Mouse (Mus musculus): ENCODE results near the gene Olfr713. TPM values are rescaled to one million over a fixed set of nuclear protein-coding genes. Genes with fewer than 3 reads are reported as not detected.

Olfr713 gene
- polyA plus RNA-seq (2012; rRNA removed): not detected in 2 replicates

DNA sequence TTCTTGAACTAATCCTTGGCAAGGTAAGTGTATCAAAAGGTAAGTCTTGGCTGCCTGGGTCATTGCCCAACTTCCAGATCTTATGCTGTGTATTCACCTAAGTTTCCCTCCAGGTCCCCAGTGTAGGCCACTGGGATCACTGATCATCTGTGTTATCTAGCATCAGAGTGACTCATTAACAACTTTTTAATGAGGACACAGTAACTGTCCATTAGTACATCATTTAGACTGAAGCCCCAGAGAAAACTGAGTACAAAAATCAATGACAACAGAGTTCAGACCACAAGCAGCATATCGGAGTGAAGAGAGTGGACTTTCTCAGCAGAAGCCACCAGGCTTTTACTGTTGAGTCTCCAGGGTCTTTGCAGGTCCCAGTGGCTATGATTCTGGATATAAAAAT is at the start of gene Olfr713:
TSS of gene Olfr713 (plus strand) at position 301 of the 400 bp plus-strand sequence.
- TF ChIP-seq POLR2A (IDR thresholded peaks at IDR 0.05; ENCODE audit: borderline replicate concordance, extremely low read depth, low read depth, low read length) (no peak), CTCF (IDR thresholded peaks at IDR 0.05; ENCODE audit: insufficient read depth, low read length) (no peak)
- DNase-seq: no peak
- WGBS: 78% methylated on average over 1 of the region's 1 CpGs

DNA sequence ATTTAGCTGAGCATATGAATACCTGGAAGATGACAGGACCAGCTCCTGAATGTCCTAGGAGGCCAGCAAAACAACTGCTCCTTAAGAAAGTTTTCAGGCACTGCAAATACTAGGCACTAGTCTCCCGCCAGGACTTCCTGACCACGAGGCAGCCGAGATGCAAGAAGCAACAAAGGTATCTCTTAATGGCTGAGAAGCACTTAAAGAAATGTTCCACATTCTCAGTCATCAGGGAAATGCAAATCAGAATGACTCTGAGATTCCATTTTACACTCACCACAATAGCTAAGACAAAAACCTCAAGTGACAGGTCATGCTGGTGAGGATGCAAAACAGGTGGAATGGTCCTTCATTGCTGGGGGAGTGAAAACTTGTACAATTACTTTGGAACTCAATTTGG is 45.7 kb upstream of the Olfr713 start:
- Histone ChIP-seq H3K4me1 (ENCODE audit: control insufficient read depth, insufficient read depth, low read length) (no peaks in the 10 kb centered on the region), H3K4me3 (replicated peaks; ENCODE audit: extremely low read depth, low read depth, low read length) (no peak overlapping the region)
- DNase-seq: no peak
- WGBS: 92% methylated on average over 3 of the region's 3 CpGs
- TF ChIP-seq POLR2A (IDR thresholded peaks at IDR 0.05; ENCODE audit: borderline replicate concordance, extremely low read depth, low read depth, low read length): no peak
- no peak for TF ChIP-seq CTCF (IDR thresholded peaks at IDR 0.05; ENCODE audit: insufficient read depth, low read length)

More for the DNA sequence above, at the start of gene Olfr713:
- Histone ChIP-seq H3K4me3 (replicated peaks; ENCODE audit: extremely low read depth, low read depth, low read length) (no peak within 1 kb of the TSS), H3K4me1 (ENCODE audit: control insufficient read depth, insufficient read depth, low read length) (no peaks in the 10 kb centered on the region)

DNA sequence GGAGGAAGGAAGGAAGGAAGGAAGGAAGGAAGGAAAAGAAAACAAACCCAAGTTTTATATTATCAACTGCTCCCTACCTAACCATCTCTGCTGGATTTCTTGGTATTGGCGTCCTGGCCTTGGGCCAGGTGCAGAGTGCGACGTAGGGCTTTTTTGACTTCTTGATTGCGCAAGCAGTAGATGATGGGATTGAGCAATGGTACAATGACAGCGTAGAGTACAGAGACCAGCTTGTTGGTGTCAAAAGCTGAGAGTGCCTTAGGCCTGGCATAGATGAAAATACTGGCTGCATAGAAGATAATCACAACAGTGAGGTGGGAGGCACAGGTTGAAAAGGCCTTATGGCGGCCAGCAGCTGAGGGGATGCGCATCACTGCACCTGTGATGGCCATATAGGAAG is 30.2 kb upstream of the Olfr713 start:
- Histone ChIP-seq H3K4me1 (ENCODE audit: control insufficient read depth, insufficient read depth, low read length) (no peaks in the 10 kb centered on the region), H3K4me3 (replicated peaks; ENCODE audit: extremely low read depth, low read depth, low read length) (no peak overlapping the region)
- DNase-seq: no peak
- WGBS: 77% methylated on average over 7 of the region's 7 CpGs
- TF ChIP-seq CTCF (IDR thresholded peaks at IDR 0.05; ENCODE audit: insufficient read depth, low read length) (no peak), POLR2A (IDR thresholded peaks at IDR 0.05; ENCODE audit: borderline replicate concordance, extremely low read depth, low read depth, low read length) (no peak)

DNA sequence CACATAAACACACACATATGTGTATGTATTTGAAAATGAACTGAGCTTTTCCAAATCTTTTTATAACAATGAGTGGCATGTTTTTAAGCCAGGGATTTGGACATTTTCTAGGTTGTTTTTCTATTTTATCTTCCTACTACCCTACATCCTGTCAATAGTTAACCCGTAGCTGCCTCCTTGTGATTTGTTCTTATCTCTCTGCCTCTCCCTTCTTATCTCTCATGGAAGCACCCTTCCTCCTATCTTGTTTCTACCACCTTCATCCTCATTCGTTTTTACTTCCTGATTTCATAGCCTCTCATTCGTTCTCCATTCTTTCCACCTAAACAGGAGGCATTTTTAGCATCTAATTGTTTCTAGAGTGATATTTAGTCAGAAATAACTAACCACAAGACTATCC is 26.8 kb upstream of the Olfr713 start:
- no peak for TF ChIP-seq POLR2A (IDR thresholded peaks at IDR 0.05; ENCODE audit: borderline replicate concordance, extremely low read depth, low read depth, low read length)
- no peak for DNase-seq
- 27% methylated on average over 3 of the region's 3 CpGs for WGBS
- Histone ChIP-seq H3K4me1 (ENCODE audit: control insufficient read depth, insufficient read depth, low read length) (no peaks in the 10 kb centered on the region), H3K4me3 (replicated peaks; ENCODE audit: extremely low read depth, low read depth, low read length) (no peak overlapping the region)

DNA sequence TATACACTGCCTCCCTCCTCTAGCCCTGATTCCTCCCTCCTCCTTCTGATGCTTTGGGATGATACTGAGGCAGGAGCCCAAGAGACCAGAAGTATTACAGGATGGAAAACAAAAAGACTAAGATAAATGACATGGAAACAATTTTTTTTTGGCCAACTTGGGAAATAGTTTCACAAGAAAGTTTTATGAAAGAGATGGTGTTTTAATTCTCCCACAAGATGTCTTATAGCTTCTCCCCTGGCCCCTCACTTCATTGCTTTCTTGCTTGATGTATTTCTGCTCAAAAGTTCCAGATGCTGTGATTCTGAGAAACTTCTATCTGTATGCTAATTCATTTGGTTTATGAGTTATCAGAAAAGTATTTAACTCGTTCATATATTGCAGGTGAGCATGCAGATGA is 25.0 kb upstream of the Olfr713 start, which contains the start of gene Olfr2:
TSS of gene Olfr2 (minus strand) at position 101 of the 400 bp plus-strand sequence.
- DNase-seq: no peak
- H3K4me1 ChIP-seq (ENCODE audit: control insufficient read depth, insufficient read depth, low read length): no peaks in the 10 kb centered on the region
- TF ChIP-seq CTCF (IDR thresholded peaks at IDR 0.05; ENCODE audit: insufficient read depth, low read length) (no peak), POLR2A (IDR thresholded peaks at IDR 0.05; ENCODE audit: borderline replicate concordance, extremely low read depth, low read depth, low read length) (no peak)
- no peak within 1 kb of the TSS for H3K4me3 ChIP-seq (replicated peaks; ENCODE audit: extremely low read depth, low read depth, low read length)
- WGBS: 38% methylated on average over 1 of the region's 1 CpGs

DNA sequence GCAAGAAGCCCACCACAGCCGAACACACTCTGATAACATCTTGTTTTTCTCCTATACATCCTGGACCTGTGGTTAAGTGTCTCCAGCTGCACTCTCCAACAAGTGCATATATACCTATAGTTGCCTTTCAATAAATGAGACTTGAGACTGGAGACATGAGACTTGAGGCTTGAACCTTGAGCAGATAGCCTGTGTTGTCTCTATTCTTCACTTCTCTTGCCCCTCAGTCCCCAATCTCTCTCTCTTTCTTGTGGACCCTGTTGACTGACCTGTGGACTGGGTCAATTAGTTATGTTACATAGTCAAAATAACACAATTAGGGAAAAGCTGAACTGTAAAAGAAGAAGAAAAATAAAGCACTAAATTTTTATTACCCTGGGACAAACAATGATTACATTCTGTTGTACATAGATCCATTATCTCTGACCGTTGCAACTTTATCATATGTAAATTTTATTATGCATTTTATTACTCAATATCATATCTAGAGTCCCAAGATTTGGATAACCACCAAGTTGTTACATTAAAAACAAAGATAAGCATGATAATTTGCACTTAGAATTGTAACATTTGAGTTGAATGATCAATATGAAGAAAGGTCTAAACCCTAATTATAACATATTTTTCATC is 9.1 kb downstream of the Olfr713 start:
- DNase-seq: no peak
- Histone ChIP-seq H3K4me1 (ENCODE audit: control insufficient read depth, insufficient read depth, low read length) (no peaks in the 10 kb centered on the region), H3K4me3 (replicated peaks; ENCODE audit: extremely low read depth, low read depth, low read length) (no peak overlapping the region)
- TF ChIP-seq CTCF (IDR thresholded peaks at IDR 0.05; ENCODE audit: insufficient read depth, low read length) (no peak), POLR2A (IDR thresholded peaks at IDR 0.05; ENCODE audit: borderline replicate concordance, extremely low read depth, low read depth, low read length) (no peak)
- 55% methylated on average over 2 of the region's 2 CpGs for WGBS

DNA sequence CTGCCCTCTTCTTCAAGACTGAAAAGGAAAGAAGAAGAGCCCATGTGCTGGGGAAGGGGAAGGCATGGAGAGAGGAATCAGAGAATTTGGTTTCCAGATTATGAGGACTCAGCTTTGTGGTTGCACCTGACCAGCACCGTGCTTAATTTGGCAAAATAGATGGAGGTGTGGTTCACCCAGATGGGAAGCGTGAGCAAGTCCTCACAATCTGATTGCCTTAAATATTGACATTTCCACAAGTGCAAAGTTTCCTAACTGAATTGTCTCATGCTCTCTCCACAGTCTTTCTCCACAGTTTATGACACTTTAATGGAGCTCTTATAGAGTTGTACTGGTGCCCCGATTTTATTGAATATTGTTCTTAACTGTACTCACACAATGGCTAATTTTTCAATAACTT is 12.2 kb downstream of the Olfr713 start:
- H3K4me1 ChIP-seq (ENCODE audit: control insufficient read depth, insufficient read depth, low read length): no peaks in the 10 kb centered on the region
- TF ChIP-seq CTCF (IDR thresholded peaks at IDR 0.05; ENCODE audit: insufficient read depth, low read length): no peak
- no peak for TF ChIP-seq POLR2A (IDR thresholded peaks at IDR 0.05; ENCODE audit: borderline replicate concordance, extremely low read depth, low read depth, low read length)
- no peak for DNase-seq
- 79% methylated on average over 3 of the region's 3 CpGs for WGBS
- H3K4me3 ChIP-seq (replicated peaks; ENCODE audit: extremely low read depth, low read depth, low read length): no peak overlapping the region

DNA sequence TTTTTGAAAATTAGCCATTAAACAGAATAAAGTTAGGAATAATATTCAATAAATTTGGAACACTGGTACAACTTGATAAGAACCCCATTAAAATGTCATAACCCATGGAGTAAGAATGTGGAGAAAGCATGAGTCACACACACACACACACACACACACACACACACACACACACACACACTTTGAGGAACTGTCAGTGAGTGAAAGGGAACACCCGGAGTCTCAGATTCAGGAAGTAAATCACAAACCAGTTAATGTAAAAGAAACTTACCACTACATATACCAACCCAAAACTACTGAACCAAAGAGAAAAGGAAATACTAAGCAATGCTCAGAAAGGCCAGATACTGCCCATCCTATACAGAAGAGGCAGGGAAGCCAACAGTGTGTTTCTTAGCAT is 13.4 kb downstream of the Olfr713 start:
- Histone ChIP-seq H3K4me3 (replicated peaks; ENCODE audit: extremely low read depth, low read depth, low read length) (no peak overlapping the region), H3K4me1 (ENCODE audit: control insufficient read depth, insufficient read depth, low read length) (no peaks in the 10 kb centered on the region)
- TF ChIP-seq POLR2A (IDR thresholded peaks at IDR 0.05; ENCODE audit: borderline replicate concordance, extremely low read depth, low read depth, low read length) (no peak), CTCF (IDR thresholded peaks at IDR 0.05; ENCODE audit: insufficient read depth, low read length) (no peak)
- 70% methylated on average over 1 of the region's 1 CpGs for WGBS
- DNase-seq: no peak

DNA sequence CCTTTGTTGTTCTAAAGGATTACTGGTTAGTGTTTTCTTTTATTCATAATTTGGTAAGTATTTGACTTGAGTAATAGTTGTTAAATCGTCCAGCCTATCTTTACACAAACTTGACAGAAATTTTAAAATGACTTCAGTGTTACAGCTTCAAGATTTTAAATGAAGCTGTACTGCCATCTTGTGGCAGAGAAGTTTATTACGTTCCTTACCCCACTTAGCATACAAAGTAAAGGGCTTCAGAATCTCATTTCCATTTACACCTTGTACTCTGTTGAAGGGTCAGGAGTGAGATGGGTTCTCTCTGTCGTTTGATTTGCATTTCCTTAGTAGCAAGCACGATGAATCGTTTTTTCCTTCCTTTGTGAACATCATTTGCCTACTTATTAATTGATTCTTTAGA is 14.9 kb downstream of the Olfr713 start:
- WGBS: under 1% methylated on average over 5 of the region's 5 CpGs
- no peak for TF ChIP-seq POLR2A (IDR thresholded peaks at IDR 0.05; ENCODE audit: borderline replicate concordance, extremely low read depth, low read depth, low read length)
- TF ChIP-seq CTCF (IDR thresholded peaks at IDR 0.05; ENCODE audit: insufficient read depth, low read length): no peak
- H3K4me1 ChIP-seq (ENCODE audit: control insufficient read depth, insufficient read depth, low read length): no peaks in the 10 kb centered on the region
- DNase-seq: no peak
- no peak overlapping the region for H3K4me3 ChIP-seq (replicated peaks; ENCODE audit: extremely low read depth, low read depth, low read length)

DNA sequence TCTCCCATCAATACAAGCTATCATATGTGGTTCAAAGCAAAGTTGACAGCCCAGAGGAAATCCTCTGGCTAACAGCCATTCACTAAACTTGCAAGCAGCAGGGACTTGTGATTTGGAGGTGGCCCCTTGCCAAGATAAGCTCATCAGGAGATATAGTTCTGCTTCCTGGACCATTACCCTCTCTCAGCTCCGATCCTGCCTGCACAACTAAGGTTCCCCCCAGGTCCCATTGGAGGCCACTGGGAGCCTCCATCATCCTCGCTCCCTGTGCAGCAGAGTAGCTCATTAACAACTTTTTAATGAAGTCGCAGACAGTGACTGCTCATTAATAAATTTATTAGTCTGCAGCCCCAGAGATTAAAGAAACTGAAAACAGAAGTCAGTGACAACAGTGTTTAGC is 16.6 kb downstream of the Olfr713 start:
- H3K4me3 ChIP-seq (replicated peaks; ENCODE audit: extremely low read depth, low read depth, low read length): no peak overlapping the region
- WGBS: 24% methylated on average over 3 of the region's 3 CpGs
- TF ChIP-seq CTCF (IDR thresholded peaks at IDR 0.05; ENCODE audit: insufficient read depth, low read length): no peak
- TF ChIP-seq POLR2A (IDR thresholded peaks at IDR 0.05; ENCODE audit: borderline replicate concordance, extremely low read depth, low read depth, low read length): no peak

More for the DNA sequence above, 16.6 kb downstream of the Olfr713 start:
- no peaks in the 10 kb centered on the region for H3K4me1 ChIP-seq (ENCODE audit: control insufficient read depth, insufficient read depth, low read length)
- no peak for DNase-seq

Measured in lung, adult 2 months (tissue).